Mouse (Mus musculus): ENCODE measurements around the gene Dapk2. TPM values are rescaled to one million over a fixed set of nuclear protein-coding genes. Genes with fewer than 3 reads are reported as not detected.
A peak's percentile ranks its signal among the peaks of the same experiment; 100 is the strongest.

Gene Dapk2
- polyA plus RNA-seq, 1 experiment: 22.8 TPM

DNA sequence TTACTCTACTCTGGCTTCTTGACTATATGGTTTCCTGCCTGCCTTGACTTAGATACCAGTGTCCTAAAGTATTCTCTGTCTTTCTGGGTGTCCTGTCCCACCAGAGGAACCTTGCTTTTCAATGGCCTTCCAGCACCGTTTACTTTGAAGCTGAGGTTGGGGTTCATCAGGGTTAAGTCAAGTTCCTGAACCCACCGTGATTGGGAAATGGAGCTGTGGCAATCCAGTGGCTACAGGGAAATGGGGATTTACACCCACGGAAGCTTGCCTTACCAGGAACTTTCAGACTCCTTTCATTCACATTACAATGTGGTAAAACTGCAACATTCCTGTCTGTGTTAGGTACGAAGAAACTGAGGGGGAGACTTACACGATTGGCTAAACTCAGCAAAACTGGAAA lies 54.8 kb downstream of the Dapk2 start:
- Histone ChIP-seq H3K36me3 (ENCODE audit: control insufficient read depth, insufficient read depth) (no peaks in the 10 kb centered on the region), H3K79me2 (ENCODE audit: control insufficient read depth, insufficient read depth) (no peaks in the 10 kb centered on the region), H3K27me3 (ENCODE audit: control insufficient read depth, insufficient read depth, insufficient read length) (no peaks in the 10 kb centered on the region), H3ac (ENCODE audit: control insufficient read depth, insufficient read length, low read depth) (no peak overlapping the region), H3K79me3 (ENCODE audit: low read depth) (no peaks in the 10 kb centered on the region), H3K4me3 (ENCODE audit: insufficient read depth, poor library complexity, severe bottlenecking) (no peak overlapping the region)
- TF ChIP-seq MAX (IDR thresholded peaks at IDR 0.05): no peak
- no peak for TF ChIP-seq CTCF (IDR thresholded peaks at IDR 0.05; ENCODE audit: control insufficient read depth, insufficient read depth, insufficient read length)
- no peak for TF ChIP-seq MYOD1 (IDR thresholded peaks at IDR 0.05; ENCODE audit: control insufficient read depth, insufficient read length, low read depth)
- no peak for TF ChIP-seq MYOG (IDR thresholded peaks at IDR 0.05; ENCODE audit: control insufficient read depth, extremely low read depth, insufficient read length)
- no peak for TF ChIP-seq FOSL1 (IDR thresholded peaks at IDR 0.05; ENCODE audit: insufficient read depth, low read length, poor library complexity, severe bottlenecking)
- TF ChIP-seq USF1 (IDR thresholded peaks at IDR 0.05; ENCODE audit: low read depth): no peak
- TF ChIP-seq CEBPB (IDR thresholded peaks at IDR 0.05; ENCODE audit: low read depth): no peak

DNA sequence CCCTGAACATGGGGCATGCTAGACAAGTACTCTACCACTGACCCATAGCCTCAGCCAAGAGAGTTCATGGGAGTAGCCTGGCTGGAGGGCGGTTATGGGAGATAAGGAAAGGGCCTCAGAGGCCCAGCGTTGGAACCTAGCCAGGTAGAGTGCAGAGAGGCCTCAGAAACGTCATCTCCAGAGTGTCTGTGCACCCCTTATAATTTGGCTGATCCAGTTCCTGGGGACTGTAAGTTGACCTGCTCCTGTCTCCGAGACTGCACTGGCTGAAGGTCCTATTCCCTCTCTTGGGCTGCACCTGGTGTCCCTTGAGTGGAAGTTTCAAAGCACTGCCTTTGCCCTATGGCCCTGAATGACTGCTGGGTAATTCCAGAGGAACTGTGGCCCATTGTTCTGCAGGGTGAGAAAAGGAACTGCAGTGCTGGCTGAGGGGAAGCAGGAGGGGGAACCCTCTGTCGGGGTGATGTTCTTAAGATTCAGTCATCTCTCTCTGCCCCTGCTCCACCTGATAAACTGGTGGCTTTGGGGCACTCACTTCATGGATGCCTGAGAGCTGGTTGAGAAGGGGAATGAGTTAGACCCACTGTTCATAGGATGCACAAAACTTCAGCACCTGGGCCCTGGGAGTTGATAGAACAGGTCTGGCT lies 55.5 kb downstream of the Dapk2 start:
- Histone ChIP-seq H3ac (ENCODE audit: control insufficient read depth, insufficient read length, low read depth) (no peak overlapping the region), H3K27me3 (ENCODE audit: control insufficient read depth, insufficient read depth, insufficient read length) (no peaks in the 10 kb centered on the region), H3K4me3 (ENCODE audit: insufficient read depth, poor library complexity, severe bottlenecking) (no peak overlapping the region), H3K79me3 (ENCODE audit: low read depth) (no peaks in the 10 kb centered on the region), H3K79me2 (ENCODE audit: control insufficient read depth, insufficient read depth) (no peaks in the 10 kb centered on the region), H3K36me3 (ENCODE audit: control insufficient read depth, insufficient read depth) (no peaks in the 10 kb centered on the region)
- TF ChIP-seq CTCF (IDR thresholded peaks at IDR 0.05; ENCODE audit: control insufficient read depth, insufficient read depth, insufficient read length) (no peak), CEBPB (IDR thresholded peaks at IDR 0.05; ENCODE audit: low read depth) (no peak), MAX (IDR thresholded peaks at IDR 0.05) (no peak), FOSL1 (IDR thresholded peaks at IDR 0.05; ENCODE audit: insufficient read depth, low read length, poor library complexity, severe bottlenecking) (no peak)

DNA sequence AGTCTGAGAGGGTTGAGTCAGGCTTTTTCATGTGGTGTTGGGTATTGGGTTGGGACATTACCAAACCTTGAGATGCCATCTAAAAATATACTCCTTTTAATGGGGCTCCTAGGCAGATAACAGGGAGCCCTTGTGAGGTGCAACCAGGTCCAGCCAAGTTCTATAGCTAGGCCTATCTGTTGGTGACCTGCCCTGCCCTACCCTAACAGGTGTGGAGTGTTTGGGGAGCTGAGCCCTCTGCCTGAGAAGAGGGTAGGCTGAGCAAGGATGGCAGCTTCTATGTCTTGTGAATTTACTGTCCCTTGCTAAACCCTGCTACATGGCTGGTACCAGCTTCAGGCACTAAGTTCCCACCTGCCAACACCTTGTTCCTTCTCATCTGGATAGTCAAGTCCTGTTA lies 57.5 kb downstream of the Dapk2 start:
- Histone ChIP-seq H3K4me3 (ENCODE audit: insufficient read depth, poor library complexity, severe bottlenecking) (no peak overlapping the region), H3K79me3 (ENCODE audit: low read depth) (no peaks in the 10 kb centered on the region), H3K36me3 (ENCODE audit: control insufficient read depth, insufficient read depth) (no peaks in the 10 kb centered on the region), H3K79me2 (ENCODE audit: control insufficient read depth, insufficient read depth) (no peaks in the 10 kb centered on the region), H3ac (ENCODE audit: control insufficient read depth, insufficient read length, low read depth) (no peak overlapping the region), H3K27me3 (ENCODE audit: control insufficient read depth, insufficient read depth, insufficient read length) (no peaks in the 10 kb centered on the region)
- TF ChIP-seq MYOG (IDR thresholded peaks at IDR 0.05; ENCODE audit: control insufficient read depth, extremely low read depth, insufficient read length) (no peak), USF1 (IDR thresholded peaks at IDR 0.05; ENCODE audit: low read depth) (no peak), MYOD1 (IDR thresholded peaks at IDR 0.05; ENCODE audit: control insufficient read depth, insufficient read length, low read depth) (no peak), CTCF (IDR thresholded peaks at IDR 0.05; ENCODE audit: control insufficient read depth, insufficient read depth, insufficient read length) (no peak), CEBPB (IDR thresholded peaks at IDR 0.05; ENCODE audit: low read depth) (no peak), MAX (IDR thresholded peaks at IDR 0.05) (no peak), FOSL1 (IDR thresholded peaks at IDR 0.05; ENCODE audit: insufficient read depth, low read length, poor library complexity, severe bottlenecking) (no peak)

DNA sequence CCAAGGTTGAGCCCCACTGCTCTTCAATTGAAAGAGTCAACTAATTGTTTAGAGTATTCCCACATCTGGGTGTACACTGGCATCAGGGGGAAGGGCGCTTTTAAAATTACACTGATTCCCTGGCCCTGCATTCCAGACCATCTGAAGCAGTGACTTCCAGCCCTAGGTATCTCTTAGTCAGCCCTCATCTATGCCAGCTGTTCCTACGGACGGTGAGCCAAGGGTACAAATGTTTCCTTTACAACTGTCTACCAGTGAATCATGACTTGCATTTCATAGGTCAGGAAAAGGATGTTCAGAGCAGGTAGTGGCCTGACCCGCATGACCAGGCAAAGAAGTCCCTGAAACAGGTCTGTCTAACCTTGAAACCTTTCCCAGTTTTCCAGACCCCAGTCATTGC lies 59.9 kb downstream of the Dapk2 start:
- H3K79me3 ChIP-seq (ENCODE audit: low read depth): no peaks in the 10 kb centered on the region
- H3K27me3 ChIP-seq (ENCODE audit: control insufficient read depth, insufficient read depth, insufficient read length): no peaks in the 10 kb centered on the region

DNA sequence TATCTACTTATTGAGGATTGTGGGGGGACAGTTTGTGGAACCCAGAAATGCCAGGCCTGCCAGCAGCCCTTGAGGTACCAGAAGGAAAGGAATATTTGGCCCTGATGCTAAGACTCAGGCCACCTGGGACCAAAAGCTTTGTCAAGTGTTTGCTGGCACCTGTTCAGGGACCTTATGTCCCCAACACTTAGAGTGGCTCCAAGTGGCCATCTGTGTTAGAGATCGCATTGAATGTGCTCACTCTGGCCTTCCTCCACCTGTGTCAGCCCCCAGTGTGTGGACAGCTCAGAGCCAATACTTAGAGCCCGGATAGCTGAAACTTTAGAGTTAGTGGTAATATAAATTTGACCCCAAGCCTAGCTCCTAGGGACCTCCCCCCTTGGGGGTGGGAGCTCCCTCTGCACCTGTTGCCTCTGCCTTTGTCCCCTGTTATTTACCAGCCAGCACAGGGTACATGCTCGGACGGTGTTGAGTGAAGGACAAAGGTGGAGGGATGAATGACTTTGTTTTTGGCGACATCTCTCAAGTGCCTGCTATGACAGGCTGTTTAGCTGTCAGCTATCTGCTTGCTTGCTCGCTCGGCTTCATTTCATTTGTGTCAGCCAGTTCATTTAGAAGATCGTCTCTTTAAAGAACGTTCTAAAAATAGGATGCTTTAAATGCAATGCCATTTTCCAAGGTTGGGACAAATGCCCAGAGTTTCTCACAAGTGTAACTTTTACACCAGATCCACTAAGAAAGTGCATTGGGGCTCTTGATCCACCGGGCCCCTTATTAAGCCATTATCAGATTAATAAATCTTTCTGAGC lies 61.1 kb downstream of the Dapk2 start:
- H3K36me3 ChIP-seq (ENCODE audit: control insufficient read depth, insufficient read depth): no peaks in the 10 kb centered on the region
- no peaks in the 10 kb centered on the region for H3K79me2 ChIP-seq (ENCODE audit: control insufficient read depth, insufficient read depth)
- H3K27me3 ChIP-seq (ENCODE audit: control insufficient read depth, insufficient read depth, insufficient read length): no peaks in the 10 kb centered on the region
- TF ChIP-seq USF1 (IDR thresholded peaks at IDR 0.05; ENCODE audit: low read depth) (no peak), MYOD1 (IDR thresholded peaks at IDR 0.05; ENCODE audit: control insufficient read depth, insufficient read length, low read depth) (no peak), CTCF (IDR thresholded peaks at IDR 0.05; ENCODE audit: control insufficient read depth, insufficient read depth, insufficient read length) (no peak), MYOG (IDR thresholded peaks at IDR 0.05; ENCODE audit: control insufficient read depth, extremely low read depth, insufficient read length) (no peak), MAX (IDR thresholded peaks at IDR 0.05) (no peak), CEBPB (IDR thresholded peaks at IDR 0.05; ENCODE audit: low read depth) (no peak)
- H3ac ChIP-seq (ENCODE audit: control insufficient read depth, insufficient read length, low read depth): no peak overlapping the region
- no peak overlapping the region for H3K4me3 ChIP-seq (ENCODE audit: insufficient read depth, poor library complexity, severe bottlenecking)
- no peaks in the 10 kb centered on the region for H3K79me3 ChIP-seq (ENCODE audit: low read depth)

More for the DNA sequence above, 59.9 kb downstream of the Dapk2 start:
- H3K4me3 ChIP-seq (ENCODE audit: insufficient read depth, poor library complexity, severe bottlenecking): no peak overlapping the region
- H3K36me3 ChIP-seq (ENCODE audit: control insufficient read depth, insufficient read depth): no peaks in the 10 kb centered on the region
- H3K79me2 ChIP-seq (ENCODE audit: control insufficient read depth, insufficient read depth): no peaks in the 10 kb centered on the region
- no peak overlapping the region for H3ac ChIP-seq (ENCODE audit: control insufficient read depth, insufficient read length, low read depth)
- TF ChIP-seq MYOD1 (IDR thresholded peaks at IDR 0.05; ENCODE audit: control insufficient read depth, insufficient read length, low read depth) (peak; percentile 84), CEBPB (IDR thresholded peaks at IDR 0.05; ENCODE audit: low read depth) (no peak)

DNA sequence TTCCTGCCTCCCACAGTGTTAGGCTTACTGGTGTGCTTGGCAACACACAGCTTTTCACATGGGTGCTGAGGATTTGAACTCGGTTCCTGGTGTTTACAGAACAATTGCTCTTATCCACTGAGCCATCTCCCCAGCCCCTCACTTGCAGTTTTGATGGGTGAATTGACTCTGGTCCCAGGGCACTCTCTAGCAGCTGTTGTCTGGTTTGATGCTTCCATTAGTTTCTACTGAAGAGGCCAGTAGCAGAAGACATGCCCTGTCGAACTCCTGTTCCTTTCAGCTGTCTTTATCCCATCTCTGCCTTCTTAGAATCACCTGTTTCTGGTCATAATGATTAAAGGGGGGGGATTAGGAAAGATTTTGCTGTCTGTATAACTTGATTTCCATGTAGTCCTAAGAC lies 65.8 kb downstream of the Dapk2 start:
- Histone ChIP-seq H3K36me3 (ENCODE audit: control insufficient read depth, insufficient read depth) (no peaks in the 10 kb centered on the region), H3K4me3 (ENCODE audit: insufficient read depth, poor library complexity, severe bottlenecking) (no peak overlapping the region), H3ac (ENCODE audit: control insufficient read depth, insufficient read length, low read depth) (no peak overlapping the region), H3K79me3 (ENCODE audit: low read depth) (no peaks in the 10 kb centered on the region), H3K79me2 (ENCODE audit: control insufficient read depth, insufficient read depth) (no peaks in the 10 kb centered on the region), H3K27me3 (ENCODE audit: control insufficient read depth, insufficient read depth, insufficient read length) (no peaks in the 10 kb centered on the region)
- TF ChIP-seq MAX (IDR thresholded peaks at IDR 0.05) (no peak), MYOG (IDR thresholded peaks at IDR 0.05; ENCODE audit: control insufficient read depth, extremely low read depth, insufficient read length) (no peak), FOSL1 (IDR thresholded peaks at IDR 0.05; ENCODE audit: insufficient read depth, low read length, poor library complexity, severe bottlenecking) (no peak)

Measured in C2C12 (cell line).